Mouse (Mus musculus) G1E (cell line): ENCODE results near the gene Cdkn2b. TPM values are rescaled to one million over a fixed set of nuclear protein-coding genes. Genes with fewer than 3 reads are reported as not detected.

Experiments used
- ATAC-seq: 2 replicates; pipeline ENCODE4 v1.8.0; 2016; ENCODE audit warnings: mild to moderate bottlenecking; ENCODE audit not compliant: insufficient number of reproducible peaks, poor library complexity, low FRiP score, severe bottlenecking; ENCODE audit errors: extremely low read depth
- DNase-seq: peaks from one replicate; pipeline ENCODE4 v3.0.0; 2012; ENCODE audit warnings: low spot score
- H3K27me3 ChIP-seq: 2 replicates; pipeline ENCODE4 v1.6.1; 2012; ENCODE audit warnings: mild to moderate bottlenecking, low read length, inconsistent platforms; ENCODE audit not compliant: insufficient read depth
- H3K36me3 ChIP-seq: replicated peaks from 2 replicates; pipeline ENCODE3; 2012; ENCODE audit warnings: mild to moderate bottlenecking, inconsistent platforms
- H3K4me1 ChIP-seq: 2 replicates; pipeline ENCODE4 v1.6.1; 2012; ENCODE audit warnings: low read depth, low read length, inconsistent platforms, mixed read lengths; ENCODE audit not compliant: insufficient read depth
- H3K4me3 ChIP-seq: 2 replicates; pipeline ENCODE4 v1.5.1; 2012; ENCODE audit warnings: low read depth, mild to moderate bottlenecking, inconsistent platforms, low read length, moderate library complexity, mixed read lengths
- H3K9me3 ChIP-seq: replicated peaks from 2 replicates; pipeline ENCODE4 v1.6.1; 2012; ENCODE audit warnings: inconsistent platforms
- CTCF ChIP-seq: IDR thresholded peaks from 2 replicates; pipeline ENCODE4 v1.5.1; 2012; ENCODE audit warnings: low read depth, low read length, inconsistent platforms, mixed read lengths
- GATA1 ChIP-seq: IDR thresholded peaks from 2 replicates; pipeline ENCODE4 v1.6.1; 2012; ENCODE audit warnings: borderline replicate concordance, low read length, inconsistent platforms, mixed read lengths
- GATA2 ChIP-seq: IDR thresholded peaks from 2 replicates; pipeline ENCODE4 v1.6.1; 2012; ENCODE audit warnings: low read depth, low read length, inconsistent platforms, borderline replicate concordance
- POLR2AphosphoS5 ChIP-seq: IDR thresholded peaks from 2 replicates; pipeline ENCODE4 v1.6.1; 2012; ENCODE audit warnings: low read depth, low read length, inconsistent platforms; ENCODE audit not compliant: insufficient replicate concordance
- TAL1 ChIP-seq: conservative IDR thresholded peaks from 2 replicates; pipeline ENCODE4 v1.6.1; 2012; ENCODE audit warnings: low read depth, low read length, inconsistent platforms, mixed read lengths
- polyA plus RNA-seq: library from polyadenylated mRNA; stranded (reverse); fragments of >175 nt; gene quantifications from 2 replicates; pipeline ENCODE4 v1.2.3, GENCODE M21; 2012
- total RNA-seq, 2 experiments: library from RNA; stranded (forward) in 1 of 2; stranded (reverse) in 1 of 2; fragments of 200-1000 nt in 1 of 2; fragments of >200 nt in 1 of 2; fragmentation: Nextera tagmentation in 1 of 2; gene quantifications; 2 replicates each; pipeline ENCODE4 v1.2.3; 2014 to 2017

The Cdkn2b gene
- total and polyA plus RNA-seq, 3 experiments, result 0.33 TPM; not detected in 2

DNA sequence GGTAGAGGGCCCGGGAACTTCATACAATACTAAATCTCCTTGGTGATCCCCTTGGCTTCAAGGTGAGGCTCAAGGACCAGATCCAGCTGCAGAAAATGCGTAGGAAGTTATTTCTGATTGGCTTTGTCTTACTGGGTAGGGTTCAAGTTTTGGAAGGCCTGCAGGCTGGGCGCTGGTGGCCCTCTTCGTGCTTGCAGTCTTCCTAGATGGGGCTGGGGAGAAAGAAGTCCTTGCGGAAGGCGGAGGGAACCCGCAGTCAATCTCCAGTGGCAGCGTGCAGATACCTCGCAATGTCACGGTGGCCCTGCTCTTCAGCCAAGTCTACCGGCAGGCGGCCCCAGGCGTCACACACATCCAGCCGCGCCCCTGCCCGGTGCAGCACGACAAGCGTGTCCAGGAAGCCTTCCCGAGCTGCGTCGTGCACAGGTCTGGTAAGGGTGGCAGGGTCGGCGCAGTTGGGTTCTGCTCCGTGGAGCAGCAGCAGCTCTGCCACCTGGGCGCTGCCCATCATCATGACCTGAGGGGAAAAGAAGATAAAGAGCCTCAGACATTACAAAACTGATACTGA, 4.0 kb downstream of the Cdkn2b start:
- no peak for DNase-seq
- no peak for ATAC-seq
- no peaks in the 10 kb centered on the region for H3K4me1 ChIP-seq
- peak overlapping the region; percentile 20; the same call in 1 of the 2 replicates for H3K4me3 ChIP-seq
- H3K9me3 ChIP-seq, result peaks cover 38% of the 10 kb centered on the region
- H3K36me3 ChIP-seq, result no peaks in the 10 kb centered on the region
- no peaks in the 10 kb centered on the region for H3K27me3 ChIP-seq
- TF ChIP-seq TAL1 (no peak), GATA1 (no peak), GATA2 (no peak), CTCF (no peak), POLR2AphosphoS5 (no peak)

DNA sequence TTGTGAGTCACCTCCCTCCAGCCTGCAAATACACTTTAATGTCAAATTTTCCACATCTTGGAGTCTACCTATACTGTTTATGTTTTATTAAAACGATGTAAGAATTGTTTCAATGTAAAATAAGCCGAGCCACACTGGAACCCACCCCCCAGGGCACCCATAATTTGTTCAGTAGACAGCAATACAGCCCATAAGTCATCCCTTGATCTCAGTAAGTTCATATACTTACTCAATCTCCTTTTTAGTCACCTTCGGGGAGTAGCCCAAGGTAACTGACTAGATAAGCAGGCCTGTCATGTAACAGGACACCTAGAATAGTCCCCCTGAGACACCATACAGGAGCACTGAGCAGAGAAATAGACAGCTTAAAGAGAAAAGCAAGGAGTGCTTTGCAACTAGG, 5.1 kb downstream of the Cdkn2b start:
- Histone ChIP-seq H3K27me3 (no peaks in the 10 kb centered on the region), H3K4me3 (no peak overlapping the region), H3K9me3 (peaks cover 33% of the 10 kb centered on the region), H3K36me3 (no peaks in the 10 kb centered on the region), H3K4me1 (no peaks in the 10 kb centered on the region)
- DNase-seq (no peak), ATAC-seq (no peak)
- TF ChIP-seq TAL1 (no peak), CTCF (no peak), GATA1 (no peak), GATA2 (no peak), POLR2AphosphoS5 (no peak)

DNA sequence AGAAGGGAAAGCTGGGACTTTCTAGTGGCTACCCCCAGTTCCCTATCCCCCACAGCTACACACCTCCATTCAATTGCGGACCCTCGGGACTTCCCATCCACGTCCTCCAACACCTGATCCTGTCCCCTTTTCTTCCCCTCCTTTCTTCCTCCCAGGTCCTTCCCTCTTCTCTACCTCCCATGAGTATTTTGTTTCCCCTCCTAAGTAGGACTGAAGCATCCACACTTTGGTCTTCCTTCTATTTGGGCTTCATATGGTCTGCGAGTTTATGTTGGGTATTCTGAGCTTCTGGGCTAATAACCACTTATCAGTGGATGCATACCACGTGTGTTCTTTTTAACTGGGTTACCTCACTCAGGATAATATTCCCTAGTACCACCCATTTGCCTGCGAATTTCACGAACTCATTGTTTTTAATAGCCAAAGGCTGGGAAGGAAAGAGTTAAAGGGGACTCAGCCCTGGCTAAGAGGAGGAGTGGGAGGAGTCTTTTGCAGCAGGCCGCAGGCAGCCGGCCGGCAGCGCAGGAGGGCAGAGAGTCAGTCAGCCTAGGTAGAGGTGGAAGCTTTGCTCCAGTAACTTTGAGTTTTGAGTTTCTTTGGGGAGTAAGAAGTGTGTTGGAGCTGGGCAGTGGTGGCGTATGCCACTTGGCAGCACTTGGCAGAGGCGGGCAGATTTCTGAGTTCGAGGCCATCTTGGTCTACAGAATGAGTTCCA, 7.4 kb downstream of the Cdkn2b start:
- H3K27me3 ChIP-seq, result no peaks in the 10 kb centered on the region

DNA sequence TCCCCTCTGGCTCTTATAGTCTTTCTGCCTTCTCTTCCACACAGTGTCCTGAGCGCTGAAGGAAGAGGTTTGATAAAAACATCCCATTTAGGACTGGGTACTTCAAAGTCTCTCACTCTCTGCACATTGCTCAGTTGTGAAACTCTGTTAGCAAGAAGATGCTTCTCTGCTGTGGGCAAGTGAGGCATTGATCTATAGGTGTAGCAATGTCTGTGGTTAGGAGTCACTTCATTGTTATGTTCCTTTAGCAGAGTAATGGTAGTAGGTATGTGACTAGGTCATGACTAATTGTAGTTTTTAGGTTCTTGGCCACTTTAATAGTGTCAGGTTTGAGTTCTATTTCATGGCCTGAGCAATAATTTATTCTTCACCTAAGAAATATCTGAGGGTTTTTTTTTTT, 8.7 kb downstream of the Cdkn2b start:
- no peaks in the 10 kb centered on the region for H3K36me3 ChIP-seq
- H3K27me3 ChIP-seq, result no peaks in the 10 kb centered on the region
- DNase-seq, result no peak
- no peak for ATAC-seq
- no peak overlapping the region for H3K4me3 ChIP-seq
- peaks cover 27% of the 10 kb centered on the region for H3K9me3 ChIP-seq
- TF ChIP-seq TAL1 (no peak), POLR2AphosphoS5 (no peak), GATA2 (no peak), CTCF (no peak)
- H3K4me1 ChIP-seq, result no peaks in the 10 kb centered on the region

More for the DNA sequence above, 7.4 kb downstream of the Cdkn2b start:
- ATAC-seq (peak; percentile 49; the same call in 1 of the 2 replicates), DNase-seq (no peak)
- Histone ChIP-seq H3K9me3 (peaks cover 26% of the 10 kb centered on the region), H3K4me1 (no peaks in the 10 kb centered on the region), H3K36me3 (no peaks in the 10 kb centered on the region), H3K4me3 (no peak overlapping the region)
- no peak for TF ChIP-seq CTCF
- no peak for TF ChIP-seq POLR2AphosphoS5
- TF ChIP-seq TAL1, result no peak
- TF ChIP-seq GATA1, result no peak
- no peak for TF ChIP-seq GATA2

DNA sequence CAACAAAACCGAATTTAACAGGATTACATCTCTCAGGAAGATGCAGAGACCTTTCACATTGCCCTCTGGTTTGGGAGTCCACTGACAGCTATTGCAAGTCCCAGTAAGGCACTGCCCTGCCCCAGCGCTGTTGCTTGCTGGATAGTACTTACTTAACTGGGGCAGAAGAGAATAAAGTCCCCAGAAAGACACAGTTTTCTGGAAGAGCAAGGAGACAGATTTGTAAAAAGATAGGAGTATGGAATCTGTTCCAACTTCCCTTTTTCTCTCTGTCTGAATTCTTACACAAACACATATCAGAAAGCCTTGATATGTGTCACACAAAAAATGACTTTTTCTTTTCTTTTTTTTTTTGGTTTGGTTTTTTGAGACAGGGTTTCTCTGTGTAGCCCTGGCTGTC, 11.1 kb downstream of the Cdkn2b start:
- TF ChIP-seq GATA2, result no peak
- TF ChIP-seq GATA1, result no peak
- TF ChIP-seq POLR2AphosphoS5, result no peak
- no peak for TF ChIP-seq CTCF
- TF ChIP-seq TAL1, result no peak
- Histone ChIP-seq H3K4me1 (no peaks in the 10 kb centered on the region), H3K4me3 (no peak overlapping the region), H3K36me3 (no peaks in the 10 kb centered on the region), H3K9me3 (peaks cover 32% of the 10 kb centered on the region), H3K27me3 (no peaks in the 10 kb centered on the region)
- DNase-seq, result no peak
- ATAC-seq, result no peak

DNA sequence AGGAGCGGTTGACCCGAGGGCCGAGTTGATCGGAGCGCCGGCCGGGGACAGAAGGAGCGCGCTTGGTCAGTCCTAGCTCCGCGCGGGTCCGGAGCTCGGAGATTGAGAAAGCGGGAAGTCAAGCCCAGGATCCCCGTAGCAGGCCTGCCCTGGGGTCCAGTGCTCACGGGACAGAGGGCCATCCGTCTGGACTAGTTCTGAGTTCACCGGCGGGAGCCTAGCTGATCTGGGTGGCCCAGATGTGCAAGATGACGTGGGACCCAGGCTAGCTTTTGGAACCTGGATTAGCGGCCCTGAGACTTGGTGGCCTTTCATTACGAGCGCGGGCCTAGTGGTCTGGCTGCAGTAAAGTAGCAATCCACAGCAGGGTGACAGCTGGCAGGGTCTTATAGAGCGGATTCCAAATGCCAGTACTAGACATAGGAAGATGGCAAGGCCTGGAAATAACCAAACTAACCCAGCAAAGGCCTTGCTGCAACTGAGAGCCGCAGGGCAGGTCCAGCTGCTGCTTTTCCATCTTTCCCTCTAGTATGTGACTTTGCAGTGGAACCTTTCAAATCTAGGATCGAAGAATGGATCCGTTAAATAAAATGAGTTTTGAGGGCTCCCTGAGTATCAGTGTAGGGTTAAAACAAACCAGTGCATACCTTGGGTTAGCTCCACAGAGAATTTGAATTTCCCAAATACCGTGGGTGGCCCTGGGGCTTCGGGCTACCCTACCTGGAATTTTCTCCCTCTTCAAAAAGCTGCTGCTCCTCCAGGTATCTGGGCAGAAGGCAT, 15.2 kb downstream of the Cdkn2b start:
- Histone ChIP-seq H3K36me3 (no peaks in the 10 kb centered on the region), H3K4me1 (no peaks in the 10 kb centered on the region), H3K9me3 (peaks cover 26% of the 10 kb centered on the region), H3K27me3 (no peaks in the 10 kb centered on the region), H3K4me3 (peak overlapping the region; percentile 7; the same call in 1 of the 2 replicates)
- DNase-seq, result no peak
- TF ChIP-seq TAL1 (no peak), POLR2AphosphoS5 (no peak), CTCF (no peak), GATA1 (no peak), GATA2 (no peak)
- ATAC-seq, result no peak
